Mouse (Mus musculus): ENCODE results near the gene Pkig.

Pkig gene

DNA sequence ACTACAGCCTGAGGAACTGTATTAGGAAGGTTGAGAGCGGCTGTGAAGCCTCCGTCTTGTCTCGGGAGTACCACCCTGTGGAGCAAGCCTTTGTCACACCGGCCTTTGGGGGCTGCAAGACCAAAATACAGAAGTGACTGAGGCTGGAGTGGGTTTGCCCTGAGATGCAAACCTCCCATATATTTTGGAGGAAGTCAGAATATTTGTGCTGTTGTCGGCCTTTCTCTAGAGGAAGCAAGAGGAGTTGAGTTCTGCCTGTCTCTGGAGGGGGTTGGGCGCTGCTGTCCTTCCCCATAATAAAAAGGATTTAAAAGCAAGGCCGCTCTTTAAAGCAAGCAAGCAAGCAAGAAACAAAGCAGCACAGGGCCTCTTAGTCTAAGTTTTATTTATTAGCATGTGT is 103.2 kb downstream of the Pkig start:
- no peak for DNase-seq

DNA sequence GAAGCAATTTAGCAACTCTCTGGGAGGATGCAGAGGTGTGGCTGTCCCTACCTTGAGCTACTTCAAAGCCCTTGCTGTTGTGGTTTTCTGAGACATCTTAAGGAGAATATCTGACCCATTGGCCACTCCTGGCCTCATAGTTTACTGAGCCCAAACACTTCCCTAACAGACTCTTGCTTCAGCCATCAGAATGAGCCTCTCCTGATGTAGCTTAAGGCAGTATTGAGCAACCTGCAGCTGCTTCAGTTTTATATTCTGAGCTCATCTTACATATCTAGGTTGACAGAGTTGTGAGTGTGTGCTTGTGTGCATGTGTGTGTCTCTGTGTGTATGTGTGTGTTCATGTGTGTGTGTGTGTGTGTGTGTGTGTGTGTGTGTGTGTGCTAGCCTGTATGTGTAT is 108.1 kb downstream of the Pkig start:
- DNase-seq = no peak

GRCm38 (mm10) chr2:163766890-163767289 is 108.7 kb downstream of the Pkig start:
- DNase-seq = no peak

DNA sequence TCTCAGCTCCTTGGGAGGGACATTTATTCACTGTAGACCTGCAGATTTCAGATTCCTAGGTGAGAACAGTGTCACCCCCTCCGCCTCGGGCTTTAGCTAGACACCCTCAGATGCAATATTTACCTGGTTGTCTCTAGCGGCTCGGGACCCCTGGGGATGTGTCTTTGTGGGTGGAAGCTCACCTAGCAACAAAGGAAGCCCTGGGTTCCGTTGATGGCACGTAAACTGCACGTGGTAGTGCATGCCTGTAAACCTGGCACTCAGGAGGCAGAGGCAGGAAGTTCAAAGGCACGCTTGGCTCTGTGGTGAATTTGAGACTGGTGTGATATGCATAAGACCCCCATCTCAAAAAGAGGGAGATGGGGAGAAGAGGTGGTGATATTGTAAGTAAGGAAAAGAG is 112.5 kb downstream of the Pkig start:
- no peak for DNase-seq

All from cerebellum, postnatal 25 days (tissue).